ENCODE assay signal across 17 mouse cellular contexts in the genomic region with DNA sequence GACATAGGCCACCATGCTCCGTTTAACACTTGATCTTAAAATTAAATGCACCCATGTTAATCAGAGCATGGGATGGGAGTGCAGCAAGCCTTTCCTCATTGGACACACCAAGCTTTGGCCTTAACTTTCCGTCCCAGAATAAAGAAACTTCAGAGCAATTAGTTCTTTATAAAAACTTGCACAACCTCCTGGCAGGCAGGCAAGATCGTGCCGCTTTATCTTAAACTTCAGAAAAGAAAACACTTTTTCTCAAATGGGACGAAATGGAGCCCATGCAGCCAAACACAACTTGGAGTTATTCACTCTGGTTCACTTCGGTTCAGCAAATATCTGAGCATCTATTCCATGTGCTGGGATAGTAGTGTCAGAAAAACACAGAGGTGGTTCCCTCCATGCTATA. TPM values are rescaled to one million over a fixed set of nuclear protein-coding genes. Genes with fewer than 3 reads are reported as not detected.
"Had no signal": no experiment of that assay in that cellular context is flagged by ENCODE, and none has a peak within 500 bp of the region (broad histone marks: within the 10 kb centered on the region; RNA-seq: fewer than 3 reads in every experiment).

No protein-coding gene starts in this region.

- H3K36me3 ChIP-seq: liver, embryonic 15.5 days; lung, embryonic 15.5 days; stomach, embryonic 15.5 days had no signal

- H3K27ac ChIP-seq: liver, embryonic 15.5 days; lung, embryonic 15.5 days; macrophage; midbrain, embryonic 13.5 days; midbrain, embryonic 15.5 days; neural tube, embryonic 12.5 days; stomach, embryonic 15.5 days; stomach, postnatal 0 days had no signal

- DNase-seq: liver, postnatal 0 days; lung, adult 2 months; lung, postnatal 14 days; right cerebral cortex, postnatal 14 days; thymus, adult 2 months; thymus, postnatal 25 days; thymus, postnatal 4 days had no signal

- H3K9ac ChIP-seq: liver, embryonic 15.5 days; liver, postnatal 0 days; lung, embryonic 15.5 days; midbrain, embryonic 13.5 days; midbrain, embryonic 15.5 days; neural tube, embryonic 12.5 days; stomach, embryonic 15.5 days had no signal

- H3K4me2 ChIP-seq: liver, embryonic 15.5 days; lung, embryonic 15.5 days; midbrain, embryonic 11.5 days; midbrain, embryonic 13.5 days; midbrain, embryonic 15.5 days; neural tube, embryonic 12.5 days; stomach, embryonic 15.5 days had no signal

- H3K4me3 ChIP-seq: liver, embryonic 15.5 days; lung, embryonic 15.5 days; megakaryocyte, embryonic 14.5 days; midbrain, embryonic 13.5 days; midbrain, embryonic 15.5 days; neural tube, embryonic 12.5 days; stomach, embryonic 15.5 days had no signal

- H3K27me3 ChIP-seq: liver, embryonic 15.5 days; lung, embryonic 15.5 days; midbrain, embryonic 13.5 days; midbrain, embryonic 15.5 days; neural tube, embryonic 12.5 days; stomach, embryonic 15.5 days had no signal

- ATAC-seq: liver, postnatal 0 days; midbrain, embryonic 13.5 days; midbrain, embryonic 15.5 days had no signal

- H3K4me1 ChIP-seq: liver, embryonic 15.5 days; midbrain, embryonic 13.5 days; midbrain, embryonic 15.5 days; neural tube, embryonic 12.5 days; stomach, embryonic 15.5 days had no signal

- H3K9me3 ChIP-seq: liver, embryonic 15.5 days; lung, embryonic 15.5 days; megakaryocyte, embryonic 14.5 days; midbrain, embryonic 13.5 days; midbrain, embryonic 15.5 days; neural tube, embryonic 12.5 days; stomach, embryonic 15.5 days had no signal

RNA-seq across cellular contexts. Expression of a gene that starts 31.8 kb away (rescaled TPM):
- polyA plus RNA-seq: macrophage had no signal

RNA-seq across cellular contexts. Expression of a gene that starts 46.2 kb away (rescaled TPM):
- polyA plus RNA-seq: macrophage had no signal
